Mouse (Mus musculus) macrophage (primary cell): Measurements from ENCODE around the gene Gm28308. TPM values are rescaled to one million over a fixed set of nuclear protein-coding genes. Genes with fewer than 3 reads are reported as not detected.
A peak's percentile ranks its signal among the peaks of the same experiment; 100 is the strongest.

Experiments used
- H3K27ac ChIP-seq: fragments of 350-480 bp; formaldehyde crosslinking; 2 replicates; pipeline ENCODE4 v1.9.0; 2021
- H3K36me3 ChIP-seq: fragments of 350-480 bp; formaldehyde crosslinking; 2 replicates; pipeline ENCODE4 v1.9.0; 2021; ENCODE audit errors: inconsistent target
- H3K4me3 ChIP-seq: fragments of 350-480 bp; formaldehyde crosslinking; 2 replicates; pipeline ENCODE4 v1.9.0; 2021; ENCODE audit errors: inconsistent target
- H3K79me2 ChIP-seq: fragments of 350-480 bp; formaldehyde crosslinking; 2 replicates; pipeline ENCODE4 v1.9.0; 2021; ENCODE audit errors: inconsistent target
- WGBS: methylation state at CpG from one replicate; pipeline ENCODE4 v1.1.7; 2026; ENCODE audit warnings: inconsistent platforms; ENCODE audit not compliant: missing documents; 5-methylcytosine and 5-hydroxymethylcytosine counted together
- polyA plus RNA-seq: library from polyadenylated mRNA; stranded (reverse); fragments of 250-400 nt; gene quantifications from 3 replicates; pipeline ENCODE4 v1.2.4, GENCODE M21; 2018; ENCODE audit warnings: inconsistent platforms

The Gm28308 gene
- polyA plus RNA-seq, 1 experiment from 2014 or later = not detected

GRCm38 (mm10) chr6:52202362-52203120, 10.6 kb downstream of the Gm28308 start:
- 95% methylated on average over 22 of the region's 22 CpGs for WGBS
- Histone ChIP-seq H3K79me2 (no peaks in the 10 kb centered on the region), H3K4me3 (no peak overlapping the region), H3K36me3 (no peaks in the 10 kb centered on the region), H3K27ac (no peak overlapping the region)

- H3K79me2 ChIP-seq = no peaks in the 10 kb centered on the region
- no peak overlapping the region for H3K4me3 ChIP-seq
- H3K27ac ChIP-seq = no peak overlapping the region
- 100% methylated on average over 1 of the region's 1 CpGs for WGBS
- H3K36me3 ChIP-seq = no peaks in the 10 kb centered on the region
Observed at GRCm38 (mm10) chr6:52201269-52201668, 11.9 kb downstream of the Gm28308 start.

GRCm38 (mm10) chr6:52200751-52201250, 12.3 kb downstream of the Gm28308 start:
- no peak overlapping the region for H3K4me3 ChIP-seq
- H3K36me3 ChIP-seq = no peaks in the 10 kb centered on the region
- WGBS = 96% methylated on average over 10 of the region's 10 CpGs
- H3K79me2 ChIP-seq = no peaks in the 10 kb centered on the region
- H3K27ac ChIP-seq = no peak overlapping the region

GRCm38 (mm10) chr6:52200073-52200750, 12.9 kb downstream of the Gm28308 start:
- Histone ChIP-seq H3K36me3 (no peaks in the 10 kb centered on the region), H3K27ac (no peak overlapping the region), H3K4me3 (no peak overlapping the region), H3K79me2 (no peaks in the 10 kb centered on the region)
- 97% methylated on average over 26 of the region's 30 CpGs for WGBS

GRCm38 (mm10) chr6:52197271-52197670, 15.9 kb downstream of the Gm28308 start:
- Histone ChIP-seq H3K36me3 (no peaks in the 10 kb centered on the region), H3K79me2 (no peaks in the 10 kb centered on the region), H3K27ac (no peak overlapping the region), H3K4me3 (no peak overlapping the region)
- WGBS = 93% methylated on average over 10 of the region's 10 CpGs

- Histone ChIP-seq H3K79me2 (no peaks in the 10 kb centered on the region), H3K27ac (no peak overlapping the region), H3K4me3 (no peak overlapping the region), H3K36me3 (no peaks in the 10 kb centered on the region)
- WGBS = 96% methylated on average over 9 of the region's 9 CpGs
Observed at GRCm38 (mm10) chr6:52196811-52197210, 16.3 kb downstream of the Gm28308 start.

GRCm38 (mm10) chr6:52194690-52195089, 18.4 kb downstream of the Gm28308 start:
- WGBS = 93% methylated on average over 10 of the region's 10 CpGs
- no peaks in the 10 kb centered on the region for H3K79me2 ChIP-seq

GRCm38 (mm10) chr6:52191860-52192550, 21.1 kb downstream of the Gm28308 start:
- H3K79me2 ChIP-seq = no peaks in the 10 kb centered on the region
- no peaks in the 10 kb centered on the region for H3K36me3 ChIP-seq
- WGBS = 6% methylated on average over 35 of the region's 55 CpGs
- peak overlapping the region; percentile 79 for H3K4me3 ChIP-seq
- H3K27ac ChIP-seq = peak overlapping the region; percentile 48

More at GRCm38 (mm10) chr6:52194690-52195089, 18.4 kb downstream of the Gm28308 start:
- H3K27ac ChIP-seq = no peak overlapping the region
- H3K36me3 ChIP-seq = no peaks in the 10 kb centered on the region
- H3K4me3 ChIP-seq = no peak overlapping the region

- Histone ChIP-seq H3K36me3 (no peaks in the 10 kb centered on the region), H3K79me2 (no peaks in the 10 kb centered on the region), H3K27ac (peak within 1 kb of the TSS; percentile 48), H3K4me3 (peak within 1 kb of the TSS; percentile 79)
- WGBS = 6% methylated on average over 50 of the region's 102 CpGs
Observed at GRCm38 (mm10) chr6:52190906-52191810, 22.0 kb downstream of the Gm28308 start, which contains the start of gene Hoxa4. Gene Hoxa4, minus strand, starts transcription at chr6:52191753.

- Histone ChIP-seq H3K27ac (no peak overlapping the region), H3K79me2 (no peaks in the 10 kb centered on the region), H3K36me3 (no peaks in the 10 kb centered on the region), H3K4me3 (no peak overlapping the region)
- 91% methylated on average over 16 of the region's 23 CpGs for WGBS
Observed at GRCm38 (mm10) chr6:52190410-52190809, 22.7 kb downstream of the Gm28308 start.

GRCm38 (mm10) chr6:52189909-52190308, 23.2 kb downstream of the Gm28308 start:
- H3K4me3 ChIP-seq = no peak overlapping the region
- no peaks in the 10 kb centered on the region for H3K36me3 ChIP-seq
- H3K27ac ChIP-seq = no peak overlapping the region
- 93% methylated on average over 8 of the region's 8 CpGs for WGBS
- H3K79me2 ChIP-seq = no peaks in the 10 kb centered on the region

- Histone ChIP-seq H3K79me2 (no peaks in the 10 kb centered on the region), H3K27ac (no peak overlapping the region), H3K36me3 (no peaks in the 10 kb centered on the region), H3K4me3 (no peak overlapping the region)
- whole genome bisulfite sequencing = 90% methylated on average over 5 of the region's 5 CpGs
Observed at GRCm38 (mm10) chr6:52189172-52189591, 24.0 kb downstream of the Gm28308 start.

GRCm38 (mm10) chr6:52186500-52186899, 26.6 kb downstream of the Gm28308 start:
- no peaks in the 10 kb centered on the region for H3K36me3 ChIP-seq
- 77% methylated on average over 1 of the region's 1 CpGs for WGBS
- H3K4me3 ChIP-seq = no peak overlapping the region
- no peak overlapping the region for H3K27ac ChIP-seq
- H3K79me2 ChIP-seq = no peaks in the 10 kb centered on the region

- Histone ChIP-seq H3K4me3 (no peak overlapping the region), H3K36me3 (no peaks in the 10 kb centered on the region), H3K79me2 (no peaks in the 10 kb centered on the region), H3K27ac (no peak overlapping the region)
- 83% methylated on average over 3 of the region's 3 CpGs for WGBS
Observed at GRCm38 (mm10) chr6:52185834-52186233, 27.3 kb downstream of the Gm28308 start.
